Mouse (Mus musculus) left cerebral cortex, postnatal 10 days (tissue): ENCODE results near the gene Arpc3. TPM values are rescaled to one million over a fixed set of nuclear protein-coding genes. Genes with fewer than 3 reads are reported as not detected.

Experiments used
- DNase-seq, 2 experiments: peaks; one replicate each; pipeline ENCODE4 v3.0.0; 2021 to 2022; ENCODE audit warnings: low spot score in 2 of 2, mixed read lengths in 1 of 2; ENCODE audit errors: extremely low spot score in 1 of 2
- intact Hi-C: fragments of 180-260 bp; cut with DNase I; formaldehyde crosslinking; loops from one replicate; pipeline ENCODE4 v1.15.1; 2025
- total RNA-seq, 2 experiments: library from RNA; stranded (reverse); gene quantifications; 2 replicates each; pipeline ENCODE4 v1.2.3; 2021

The Arpc3 gene
- total RNA-seq, 2 experiments from 2014 or later: 268 to 275 TPM

- intact Hi-C loops: no loop called here
- no peak for DNase-seq
Observed at GRCm38 (mm10) chr5:122458066-122458465, 66.4 kb downstream of the Arpc3 start.

DNA sequence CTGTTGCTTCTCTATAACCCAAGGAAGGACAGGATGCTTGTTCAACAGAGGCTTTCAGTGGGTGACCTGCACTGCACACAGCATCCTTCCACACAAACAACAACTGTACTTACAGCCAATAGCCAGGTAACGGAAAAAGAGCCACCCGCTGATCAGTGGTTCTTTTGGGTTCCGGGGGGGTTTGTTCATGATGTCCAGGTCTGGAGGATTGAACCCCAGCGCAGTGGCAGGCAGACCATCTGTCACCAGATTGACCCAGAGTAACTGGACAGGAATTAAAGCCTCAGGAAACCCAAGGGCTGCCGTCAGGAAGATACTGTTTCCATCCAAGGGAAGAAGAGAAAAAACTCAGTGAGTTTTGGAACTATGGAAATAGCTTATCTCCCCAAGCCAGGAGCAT, 67.7 kb downstream of the Arpc3 start:
- intact Hi-C loops: no loop called here
- DNase-seq: no peak

DNA sequence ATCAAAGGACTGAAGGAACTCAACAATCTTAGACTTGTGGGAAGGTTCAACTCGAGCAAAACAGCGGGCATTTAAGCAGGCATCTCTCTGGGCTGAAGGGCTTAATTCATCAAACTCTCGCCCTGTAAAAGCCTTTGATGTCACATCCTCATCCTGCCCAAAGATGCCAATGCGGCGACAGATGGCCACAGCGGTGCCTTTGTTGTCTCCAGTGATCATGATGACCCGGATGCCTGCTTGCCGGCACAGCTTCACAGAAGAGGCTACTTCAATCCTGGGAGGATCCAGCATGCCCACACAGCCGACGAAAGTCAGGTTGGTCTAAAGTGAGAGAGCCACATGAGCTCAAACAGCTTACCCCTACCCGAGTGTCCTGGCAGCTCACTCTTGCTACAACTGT, 69.0 kb downstream of the Arpc3 start:
- intact Hi-C loops: no loop called here
- no peak for DNase-seq

- no peak for DNase-seq
- intact Hi-C loops: no loop called here
Observed at GRCm38 (mm10) chr5:122461431-122461830, 69.8 kb downstream of the Arpc3 start.

Other genes starting within 250 kb of the Arpc3 start
- gene Ppp1cc, start 233.6 kb upstream of the Arpc3 start, total RNA-seq: 100 to 1,000 TPM; 170 to 190 TPM
- gene Hvcn1, start 185.1 kb upstream of the Arpc3 start, total RNA-seq: 1 to 10 TPM; 2.1 to 2.6 TPM
- 10 to 100 TPM; 13.1 to 15.6 TPM for gene Tctn1, start 127.4 kb upstream of the Arpc3 start, total RNA-seq
- 10 to 100 TPM; 22.8 to 24.1 TPM for gene Pptc7, start 107.5 kb upstream of the Arpc3 start, total RNA-seq
- 1 to 10 TPM; 4.2 to 4.3 TPM for gene Rad9b, start 37.6 kb upstream of the Arpc3 start, total RNA-seq
- gene Vps29, start 37.5 kb upstream of the Arpc3 start, total RNA-seq: 100 to 1,000 TPM; 224 to 239 TPM
- 10 to 100 TPM; 19.7 to 22.4 TPM for gene Gpn3, start 20.0 kb upstream of the Arpc3 start, total RNA-seq
- gene Fam216a, start 19.5 kb upstream of the Arpc3 start, total RNA-seq: 10 to 100 TPM; 70.1 to 77.5 TPM
- gene Anapc7, start 29.8 kb downstream of the Arpc3 start, total RNA-seq: 10 to 100 TPM; 34.9 to 35.3 TPM
- 100 to 1,000 TPM; 618 to 632 TPM for gene Atp2a2, start 110.3 kb downstream of the Arpc3 start, total RNA-seq
- gene Ift81, start 222.6 kb downstream of the Arpc3 start, total RNA-seq: 10 to 100 TPM; 25.9 to 33.0 TPM